Mouse (Mus musculus) urinary bladder, postnatal 25 days (tissue): Measurements from ENCODE around the gene Gm17334.

Source experiments
- DNase-seq: peaks from one replicate; pipeline ENCODE4 v3.0.0; 2022; ENCODE audit warnings: low spot score

Gene Gm17334

DNA sequence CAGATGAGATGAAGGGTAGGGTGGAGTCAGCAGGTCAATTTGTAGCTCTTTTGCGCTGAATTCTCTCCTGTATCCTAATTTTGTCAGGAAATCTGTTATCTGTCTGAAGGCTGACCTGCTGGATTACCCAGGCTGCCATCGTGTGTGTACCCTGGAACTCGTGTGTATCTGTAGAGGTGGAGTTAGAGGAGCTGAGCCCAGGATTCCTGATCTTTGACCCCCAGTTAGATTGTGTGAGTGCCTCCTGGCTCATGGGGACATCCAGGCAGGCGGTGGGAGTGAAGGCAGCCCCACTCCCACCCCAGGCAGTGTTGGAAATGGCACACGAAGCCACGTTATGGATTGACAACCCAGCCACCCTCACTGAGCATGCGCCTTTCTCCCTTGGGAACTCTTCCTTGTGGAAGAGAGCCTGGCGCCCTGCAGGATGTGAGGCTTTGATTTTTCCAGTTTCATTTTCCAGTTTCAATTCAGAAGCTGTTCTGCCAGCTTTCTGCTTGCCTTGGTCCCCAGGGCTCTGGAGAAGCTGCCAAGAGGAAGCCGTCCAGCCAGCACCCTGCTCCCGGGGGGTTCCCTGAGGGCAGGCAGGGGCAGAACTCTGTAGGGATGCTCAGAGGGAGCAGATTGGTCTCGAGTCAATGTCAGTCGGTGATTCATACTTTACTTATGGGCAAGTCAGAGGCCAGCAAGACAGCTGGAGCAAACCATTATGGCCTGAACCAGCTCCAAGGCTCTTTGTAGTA is 23.6 kb upstream of the Gm17334 start:
- peak; percentile 23 for DNase-seq

DNA sequence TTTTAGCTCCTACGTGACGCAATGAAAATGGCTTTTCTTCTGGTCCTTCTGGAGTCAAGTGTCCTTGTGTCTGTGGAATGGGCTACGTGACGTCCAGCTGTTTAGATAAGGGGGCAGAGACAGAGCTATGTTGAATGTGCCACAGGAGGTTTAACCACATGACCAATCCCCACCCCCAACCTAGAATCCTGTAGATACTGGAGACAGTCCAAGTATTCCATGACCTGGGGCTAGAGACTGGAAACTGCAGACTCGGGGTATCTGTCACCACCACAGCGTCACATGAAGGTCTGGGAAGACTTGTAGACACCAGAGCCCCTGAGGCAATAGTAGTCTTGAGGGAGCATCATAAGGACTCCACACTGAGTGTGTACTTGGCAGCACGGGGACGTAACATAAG is 22.8 kb upstream of the Gm17334 start:
- DNase-seq = no peak

DNA sequence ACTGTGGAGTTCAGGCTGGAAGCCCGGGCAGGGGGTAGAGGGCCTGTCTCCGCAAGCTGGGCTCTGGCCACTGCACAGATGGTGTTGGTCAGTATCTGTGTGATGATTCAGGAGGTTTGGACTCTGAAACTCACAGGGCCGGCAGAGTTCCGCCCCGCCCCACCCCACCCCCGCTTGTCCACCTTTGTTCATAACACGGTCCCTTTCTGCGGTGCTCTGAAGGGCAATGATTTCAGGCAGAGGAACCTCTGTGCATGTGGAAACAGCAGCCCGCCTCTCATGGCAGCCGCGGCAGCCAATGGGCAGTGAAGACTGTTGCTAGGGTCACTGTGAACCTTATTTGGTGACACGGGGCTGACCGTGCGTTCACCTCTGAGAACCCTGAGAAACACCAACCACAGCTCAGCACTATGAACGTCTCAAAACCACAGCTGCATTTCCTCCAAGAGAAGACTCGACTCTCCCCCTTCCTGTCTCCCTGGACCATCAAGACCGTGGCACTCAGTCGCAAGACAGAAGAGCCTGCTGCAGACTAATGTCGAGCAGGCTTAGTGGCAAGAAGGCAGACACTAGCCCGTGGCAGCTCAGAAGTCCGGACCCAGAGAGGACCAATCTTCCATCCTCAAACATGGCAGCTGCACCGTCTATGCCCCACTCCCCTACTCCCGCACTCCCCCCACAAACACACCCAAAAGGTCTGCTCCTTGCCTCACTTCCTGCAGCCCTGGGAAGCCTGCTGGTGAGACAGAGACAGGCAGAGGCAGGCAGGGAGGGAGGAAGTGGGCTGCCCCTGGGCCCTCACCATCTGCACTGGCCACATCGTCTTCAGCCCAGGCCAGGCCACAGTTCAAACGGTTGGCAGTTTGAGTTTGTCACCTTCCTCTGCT is 21.9 kb upstream of the Gm17334 start:
- DNase-seq = peak; percentile 17

DNA sequence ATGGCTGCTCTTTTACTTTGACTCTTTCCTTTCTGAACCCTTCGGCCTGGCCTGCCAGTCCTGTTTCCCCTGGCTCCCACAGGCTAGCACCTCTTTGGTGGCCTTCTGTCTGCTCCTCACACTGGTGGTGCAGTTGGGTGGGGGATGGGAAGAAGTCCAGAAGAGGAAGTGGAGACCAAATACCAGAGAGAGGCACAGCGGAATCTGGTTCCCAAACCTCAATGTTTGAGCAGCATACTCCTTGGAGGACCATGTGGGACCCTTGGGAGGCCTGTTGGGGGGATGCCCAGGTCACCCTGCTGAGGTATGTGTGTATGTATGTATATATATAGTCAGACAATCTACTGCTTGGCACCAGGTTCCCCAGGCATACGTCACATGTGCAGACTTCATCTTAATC is 21.0 kb upstream of the Gm17334 start:
- no peak for DNase-seq

DNA sequence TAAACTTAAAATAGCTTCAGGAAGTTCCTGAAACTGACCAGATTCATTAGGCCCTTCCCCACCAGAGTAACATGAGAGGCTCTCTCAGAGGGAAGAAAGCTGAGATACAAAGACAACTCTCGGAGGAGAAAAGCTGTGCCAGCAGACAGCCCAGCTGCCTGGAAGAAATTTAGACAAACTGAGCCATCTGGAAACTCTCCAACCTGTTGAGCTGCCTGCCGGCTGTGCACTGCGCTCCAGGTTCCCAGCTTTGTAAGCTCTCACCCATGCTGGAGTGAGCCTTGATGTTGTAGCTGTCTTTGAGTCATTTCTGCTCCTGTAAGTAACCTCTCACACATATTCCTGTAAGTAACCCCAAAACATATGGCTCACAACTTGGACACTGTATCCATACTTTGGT is 20.0 kb upstream of the Gm17334 start:
- no peak for DNase-seq

DNA sequence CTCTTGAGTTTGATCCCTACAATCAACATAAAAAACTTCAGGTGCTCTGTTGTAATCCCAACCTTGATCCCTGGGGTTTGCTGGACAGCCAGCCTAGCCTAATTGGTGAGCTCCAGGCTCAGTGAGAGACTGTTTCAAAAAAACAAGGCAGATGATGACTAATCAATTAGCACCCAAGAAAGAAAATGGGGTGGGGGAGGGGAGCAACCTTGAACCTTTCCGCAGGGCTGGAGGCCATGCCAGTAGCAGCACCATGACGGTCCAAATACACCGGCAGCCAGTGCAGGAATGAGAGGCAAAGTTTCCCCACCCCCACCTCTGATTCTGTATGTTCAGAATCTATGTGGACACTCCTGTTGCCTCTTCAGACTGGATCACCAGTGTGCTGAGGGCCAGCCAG is 16.3 kb upstream of the Gm17334 start:
- DNase-seq = no peak

DNA sequence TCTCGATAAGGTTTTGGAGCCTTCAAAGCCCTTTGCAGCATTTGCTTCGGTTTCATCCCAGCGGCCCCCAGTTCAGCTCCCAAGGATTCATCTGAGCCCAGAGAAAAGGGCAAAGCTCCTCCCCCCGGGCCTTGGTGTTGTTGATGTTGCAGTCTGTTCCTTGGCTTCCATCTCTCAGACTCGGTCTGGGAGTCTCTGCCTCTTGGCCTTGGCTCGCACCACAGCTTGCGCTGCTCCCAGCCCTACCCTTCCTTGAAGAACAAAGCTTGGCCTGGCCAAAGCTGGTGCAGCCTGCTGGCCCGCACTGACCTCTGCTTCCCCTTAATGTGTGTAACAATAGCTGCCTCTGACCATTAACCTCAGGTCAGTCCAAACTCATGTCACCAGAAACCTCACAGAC is 15.2 kb upstream of the Gm17334 start:
- no peak for DNase-seq

DNA sequence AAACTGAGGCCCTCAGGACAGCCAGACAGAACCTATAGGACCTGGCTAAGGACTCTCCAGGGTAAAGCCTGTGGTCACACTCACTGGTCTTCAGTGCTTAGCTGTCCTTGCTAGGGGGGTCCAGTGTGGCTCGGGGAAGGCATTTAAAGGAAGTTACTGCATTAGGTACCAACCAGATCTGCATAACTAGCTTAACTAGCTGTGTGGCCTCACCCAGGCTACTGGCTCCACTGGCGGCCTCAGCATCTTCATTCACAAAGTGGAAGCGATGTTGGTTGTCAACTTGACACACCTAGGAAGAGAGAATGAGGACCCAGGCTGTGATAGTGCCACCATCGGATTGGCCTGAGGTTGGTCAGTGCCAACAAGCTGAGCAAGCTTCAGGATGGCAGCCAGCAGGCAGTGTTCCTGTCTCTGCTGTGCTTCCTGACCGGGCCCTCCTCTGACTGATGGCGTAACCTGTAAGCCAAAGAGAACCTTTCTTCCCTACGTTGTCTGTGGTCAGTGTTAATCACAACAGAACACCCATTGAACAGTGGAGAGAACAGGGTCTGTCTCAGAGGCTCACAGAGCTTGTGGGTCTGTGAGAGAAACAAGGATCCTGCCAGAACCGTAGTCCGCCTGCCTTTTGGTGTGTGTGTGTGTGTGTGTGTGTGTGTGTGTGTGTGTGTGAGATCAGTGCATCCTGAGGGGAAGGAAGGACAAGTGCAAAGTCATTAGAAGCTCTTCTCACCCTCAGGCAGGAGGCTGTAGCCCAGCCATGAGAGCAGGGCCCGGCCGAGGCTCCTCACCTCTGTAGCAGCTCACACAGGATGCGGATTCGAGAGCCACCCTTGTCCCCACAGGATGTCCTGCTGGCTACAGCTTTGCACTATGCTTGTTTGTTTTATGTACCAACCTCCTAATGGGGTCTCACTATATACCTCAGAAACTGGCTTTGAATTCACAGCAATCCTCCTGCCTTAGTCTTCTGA is 13.4 kb upstream of the Gm17334 start:
- DNase-seq = no peak

DNA sequence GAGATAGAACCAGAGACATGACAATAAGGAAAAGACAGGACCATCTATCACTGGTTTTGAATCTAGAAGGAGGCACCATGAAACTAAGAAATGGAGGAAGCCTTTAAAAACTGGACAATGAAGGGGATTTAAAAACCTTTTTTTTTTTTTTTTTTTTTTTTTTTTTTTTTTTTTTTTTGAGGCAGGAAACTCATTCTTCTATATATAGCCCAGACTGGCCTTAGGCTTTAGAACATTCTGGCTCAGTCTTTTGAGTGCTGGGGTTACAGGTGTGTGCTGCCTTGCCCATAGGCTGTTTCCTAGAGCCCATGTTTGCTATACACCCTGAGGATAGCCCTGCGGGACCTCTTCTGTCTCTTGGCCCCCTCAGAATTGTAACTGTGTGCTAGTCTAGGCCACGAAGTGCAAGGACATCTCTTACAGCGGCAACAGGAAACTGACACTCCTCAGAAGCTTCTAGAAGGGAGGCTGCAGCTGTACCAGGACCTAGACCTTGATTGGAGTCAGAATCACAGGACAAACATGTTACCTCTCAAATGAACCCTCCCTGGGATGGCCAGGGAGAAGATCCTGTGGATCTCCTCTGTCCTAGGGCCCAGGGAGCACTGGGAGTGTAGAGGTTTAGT is 12.4 kb upstream of the Gm17334 start:
- no peak for DNase-seq

DNA sequence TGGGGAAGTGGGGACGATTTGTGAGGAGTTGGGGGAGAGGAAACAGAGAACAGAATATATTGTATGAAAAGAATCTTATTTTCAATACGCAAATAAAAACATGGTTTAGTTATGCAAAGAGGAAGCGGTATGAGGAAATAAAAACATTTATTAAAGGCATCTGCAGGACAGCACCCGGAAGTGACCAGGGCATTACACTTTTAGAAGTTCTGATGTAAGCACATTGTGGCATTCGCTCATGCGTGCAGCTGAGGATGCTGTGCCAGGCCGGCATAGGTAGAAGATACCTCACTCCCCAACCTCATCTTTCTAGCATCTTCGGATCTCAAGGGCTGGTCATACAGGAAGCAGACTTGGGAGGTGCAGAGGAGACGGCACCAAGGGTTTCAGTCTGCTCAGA is 10.3 kb upstream of the Gm17334 start:
- DNase-seq = no peak

DNA sequence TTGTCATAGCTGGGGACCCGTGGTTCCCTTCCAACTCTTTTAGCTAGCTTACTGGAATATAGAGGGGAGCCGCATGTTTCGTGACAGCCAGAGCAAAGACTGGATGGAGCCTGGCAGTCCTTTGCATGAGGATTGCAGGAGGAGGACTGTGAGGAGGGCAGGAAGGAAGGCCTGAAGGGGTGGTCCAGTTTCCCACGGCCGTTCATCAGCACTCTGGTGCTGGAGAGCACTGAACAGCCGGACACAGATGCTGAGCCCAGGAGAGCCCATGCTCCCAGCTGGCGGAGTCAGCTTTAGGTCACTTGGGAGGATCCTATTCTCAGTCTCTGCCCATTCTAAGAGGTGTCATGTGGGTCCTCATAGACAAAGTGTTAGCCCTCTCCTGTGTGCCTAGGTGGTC is 9.0 kb upstream of the Gm17334 start:
- DNase-seq = no peak

DNA sequence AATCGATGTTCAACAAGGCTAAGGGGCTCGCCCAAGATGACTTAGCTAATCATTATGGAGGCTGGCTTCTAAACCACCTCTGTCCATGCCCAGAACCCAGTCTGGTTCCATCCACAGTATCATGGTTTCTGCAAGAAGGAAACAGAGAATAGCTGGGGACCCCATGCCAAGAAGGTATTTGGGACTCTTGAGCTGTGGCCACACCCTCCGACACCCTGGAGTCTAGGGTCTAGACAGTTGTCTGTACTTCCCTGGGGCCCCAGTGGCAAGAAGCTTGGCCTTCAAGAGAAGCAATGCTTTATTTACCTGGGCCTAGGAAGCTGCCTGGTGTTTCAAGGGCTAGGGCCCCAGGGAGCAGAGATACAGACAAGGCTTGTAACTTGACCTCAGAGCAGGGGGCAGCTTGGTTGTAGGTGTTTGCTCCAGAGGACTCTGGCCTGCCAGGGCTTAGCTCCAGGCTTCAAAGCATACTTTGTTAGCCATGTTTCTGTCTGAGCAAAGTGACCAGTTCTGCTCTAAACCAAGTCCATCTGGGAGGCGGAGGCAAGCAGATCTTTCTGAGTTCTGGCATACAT is 8.3 kb upstream of the Gm17334 start:
- no peak for DNase-seq

DNA sequence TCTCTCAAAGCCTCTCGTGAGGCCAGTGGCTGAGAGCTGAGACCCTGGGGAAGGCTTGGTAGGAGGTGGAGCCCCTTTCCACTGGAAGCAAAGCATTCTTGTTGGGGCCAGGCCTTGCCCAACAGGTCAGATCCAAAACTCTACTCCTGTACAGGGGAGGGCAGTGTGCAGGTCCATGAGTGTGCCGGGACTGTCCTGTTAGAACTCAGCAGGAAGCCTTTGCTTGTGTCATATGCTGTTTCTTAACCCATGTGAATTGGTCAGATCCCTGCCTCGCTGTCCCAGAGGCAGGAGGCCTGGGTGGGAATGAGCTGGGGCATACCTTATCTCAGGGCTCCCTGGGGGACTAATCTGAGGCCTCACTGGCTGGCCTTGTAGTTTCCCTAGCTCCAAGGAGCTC is 7.3 kb upstream of the Gm17334 start:
- DNase-seq = no peak

DNA sequence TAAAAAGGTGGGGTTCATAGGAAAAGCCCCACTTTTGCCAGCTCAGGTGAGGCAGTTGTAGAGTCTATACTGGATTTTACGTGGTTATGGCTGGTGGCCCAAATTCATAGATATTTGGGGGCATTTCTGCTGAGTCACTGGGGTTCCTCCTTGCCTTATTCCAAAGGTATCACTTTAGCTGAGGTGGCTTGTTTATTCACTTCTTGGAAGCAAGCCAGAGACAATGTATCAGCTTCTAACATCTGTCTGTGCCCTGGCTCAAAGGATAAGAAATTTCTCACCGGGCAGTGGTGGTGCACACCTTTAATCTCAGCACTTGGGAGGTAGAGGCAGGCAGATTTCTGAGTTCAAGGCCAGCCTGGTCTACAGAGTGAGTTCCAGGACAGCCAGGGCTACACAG is 6.8 kb upstream of the Gm17334 start:
- DNase-seq = no peak

DNA sequence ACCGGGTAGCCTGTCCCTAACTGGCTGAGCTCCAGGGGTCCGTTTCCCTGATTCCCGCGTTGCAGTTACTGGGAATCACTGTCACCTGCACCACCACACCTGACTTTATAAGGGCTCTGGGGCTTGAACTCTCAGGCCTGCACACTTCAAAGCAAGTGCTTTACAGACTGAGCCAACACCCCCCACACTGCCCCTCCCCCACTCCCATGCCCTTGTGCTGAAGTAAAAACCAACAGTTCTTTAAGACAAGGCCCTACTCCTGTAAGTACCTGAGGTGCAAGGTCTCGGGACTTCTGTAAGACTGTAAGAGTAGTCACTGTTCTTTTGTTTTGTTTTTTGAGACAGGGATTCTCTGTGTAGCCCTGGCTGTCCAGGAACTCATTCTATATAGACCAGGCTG is 5.5 kb upstream of the Gm17334 start:
- no peak for DNase-seq

DNA sequence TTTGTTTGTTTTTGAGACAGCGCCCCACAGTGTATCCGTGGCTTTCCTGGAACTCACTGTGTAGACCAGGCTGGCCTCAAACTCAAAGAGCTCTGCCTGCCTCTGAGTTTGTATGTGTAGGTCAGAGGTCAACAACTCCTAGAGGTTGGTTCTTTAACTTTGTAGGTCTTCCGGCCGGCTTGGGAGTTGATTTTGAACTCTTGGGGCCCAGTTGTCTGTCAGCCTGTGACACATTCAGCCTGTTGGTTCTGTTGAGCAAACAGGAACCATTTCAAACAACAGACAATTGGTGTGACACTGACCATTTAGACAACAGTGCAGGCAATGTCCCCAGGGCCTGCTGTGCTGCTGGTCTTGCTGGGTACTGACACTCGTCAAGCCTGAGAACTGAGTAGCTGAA is 4.7 kb upstream of the Gm17334 start:
- no peak for DNase-seq

DNA sequence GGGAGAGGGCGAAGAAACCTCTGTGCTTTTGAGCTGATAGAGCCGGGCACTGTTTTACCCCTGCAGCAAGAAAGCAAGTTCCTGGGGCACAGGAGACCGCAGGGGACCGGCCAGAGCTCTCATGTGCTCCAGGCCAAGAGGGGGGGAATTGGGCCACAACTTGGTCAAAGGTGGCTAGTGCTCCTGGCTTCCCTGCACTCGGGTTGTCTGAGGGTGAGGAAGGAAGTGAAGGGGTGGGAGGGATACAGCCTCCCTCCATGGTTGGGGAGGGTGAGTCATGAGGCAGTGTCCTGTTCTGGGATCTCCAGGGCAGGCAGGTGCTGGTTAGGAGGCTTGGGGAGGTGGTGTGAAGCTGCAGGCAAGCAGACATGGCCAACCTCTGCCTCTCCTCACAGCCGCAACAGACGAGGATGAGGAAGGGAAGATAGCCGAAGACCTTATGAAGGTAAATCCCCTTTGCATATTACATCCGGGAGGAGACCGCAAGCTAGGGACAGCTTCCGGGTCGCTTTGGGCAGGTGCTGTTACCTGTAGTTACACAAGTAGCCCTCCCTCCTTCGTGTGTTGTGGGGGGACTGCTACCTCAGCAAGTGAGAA is 1.8 kb upstream of the Gm17334 start:
- no peak for DNase-seq

DNA sequence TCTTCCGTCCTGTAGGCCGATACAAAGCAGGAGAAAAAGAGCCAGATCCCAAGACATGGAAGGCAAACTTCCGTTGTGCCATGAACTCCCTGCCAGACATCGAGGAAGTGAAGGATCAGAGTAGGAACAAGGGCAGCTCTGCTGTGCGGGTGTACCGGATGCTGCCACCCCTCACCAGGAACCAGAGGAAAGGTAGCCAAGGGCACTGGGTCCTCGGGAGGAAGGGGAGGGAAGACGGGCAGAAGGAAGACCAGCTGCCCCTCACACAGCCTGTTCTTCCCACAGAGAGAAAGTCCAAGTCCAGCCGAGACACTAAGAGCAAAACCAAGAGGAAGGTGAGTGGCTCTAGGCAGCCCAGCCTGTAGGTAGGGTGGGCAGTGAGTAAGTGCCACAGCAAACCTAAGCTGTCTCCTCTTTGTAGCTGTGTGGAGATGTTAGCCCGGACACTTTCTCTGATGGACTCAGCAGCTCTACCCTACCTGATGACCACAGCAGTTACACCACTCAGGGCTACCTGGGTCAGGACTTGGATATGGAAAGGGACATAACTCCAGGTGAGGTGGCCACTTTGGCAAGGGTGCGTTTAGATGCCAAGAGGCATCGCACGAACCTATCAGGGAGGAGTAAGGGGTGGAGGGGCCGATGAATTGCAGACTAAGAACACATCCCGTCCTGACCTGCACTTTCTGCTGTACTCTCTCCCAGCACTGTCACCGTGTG is 814 bp upstream of the Gm17334 start:
- no peak for DNase-seq

DNA sequence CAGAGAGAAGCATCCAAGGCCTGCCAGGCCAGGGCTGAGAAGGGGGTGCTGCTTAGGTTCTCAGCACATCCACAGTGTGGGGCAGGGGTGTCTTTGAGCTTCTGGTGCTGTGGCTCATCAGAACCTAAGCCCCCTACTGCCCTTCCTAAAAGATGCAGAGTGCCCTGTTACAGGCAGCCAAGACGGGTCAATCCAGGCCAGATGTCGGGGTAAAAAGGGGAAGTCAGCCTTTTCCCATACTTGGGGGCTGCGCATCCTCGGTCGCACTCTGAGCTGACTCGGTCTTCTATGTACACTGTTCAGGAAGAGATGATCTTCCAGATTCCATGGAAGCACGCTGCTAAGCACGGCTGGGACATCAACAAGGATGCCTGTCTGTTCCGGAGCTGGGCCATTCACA is 451 bp downstream of the Gm17334 start:
- no peak for DNase-seq

DNA sequence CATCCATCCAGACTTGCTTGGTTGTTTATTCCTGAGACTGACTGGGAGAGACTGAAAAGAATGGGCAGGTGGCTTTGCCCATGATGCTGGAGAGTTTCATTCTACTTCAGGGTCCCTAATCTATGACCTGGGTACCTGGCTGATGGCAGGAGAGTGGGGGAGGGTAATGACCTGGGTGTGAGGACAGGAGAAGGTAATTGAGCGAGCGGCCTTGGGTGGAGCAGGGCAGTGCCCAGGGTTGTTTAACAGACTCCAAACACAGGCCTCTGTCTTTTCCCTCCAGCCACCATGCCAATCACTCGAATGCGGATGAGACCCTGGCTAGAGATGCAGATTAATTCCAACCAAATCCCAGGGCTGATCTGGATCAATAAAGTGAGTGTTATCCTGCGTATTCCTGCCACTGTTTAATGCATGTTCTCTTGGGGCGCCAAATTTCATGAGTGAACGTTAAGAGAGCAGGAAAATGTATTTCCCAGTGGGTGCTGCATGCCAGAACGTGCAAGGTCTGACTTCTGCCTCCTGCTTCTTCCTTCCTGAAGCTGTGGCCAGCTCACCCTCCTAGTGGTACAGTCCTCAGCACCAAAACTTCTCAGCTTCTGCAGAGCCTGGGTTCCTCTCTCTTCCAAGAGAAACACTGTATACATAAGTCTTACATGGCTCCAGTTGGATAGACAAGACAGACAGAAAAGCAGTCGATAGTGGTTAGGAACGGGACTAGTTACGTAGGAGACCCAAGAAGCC is 1.8 kb downstream of the Gm17334 start:
- no peak for DNase-seq
